Mouse (Mus musculus): ENCODE results near the gene Zfp318. TPM values are rescaled to one million over a fixed set of nuclear protein-coding genes. Genes with fewer than 3 reads are reported as not detected.

Zfp318 gene
- polyA plus RNA-seq (2015; fragmentation: Nextera tagmentation; extraction: Ambion mirVana), result 3.1 and 5.4 TPM in 2 replicates

GRCm38 (mm10) chr17:46383294-46384060, at the start of gene Zfp318:
Gene Zfp318 (plus strand): TSS chr17:46383731.
- Histone ChIP-seq H3K9me3 (replicated peaks; ENCODE audit: control insufficient read depth, low read length) (no peaks in the 10 kb centered on the region), H3K4me2 (ENCODE audit: low read depth, low read length) (peak within 1 kb of the TSS; percentile 85), H3K36me3 (ENCODE audit: control insufficient read depth, insufficient read depth) (peaks cover 8% of the 10 kb centered on the region), H3K27me3 (ENCODE audit: control insufficient read depth, insufficient read depth, low read length) (no peaks in the 10 kb centered on the region), H3K4me3 (ENCODE audit: low read length) (peak within 1 kb of the TSS; percentile 71), H3K4me1 (ENCODE audit: control insufficient read depth, insufficient read depth, low read length) (peaks cover 15% of the 10 kb centered on the region), H3K9ac (ENCODE audit: low read length) (peak within 1 kb of the TSS; percentile 89), H3K27ac (ENCODE audit: low read length) (peak within 1 kb of the TSS; percentile 90)
- peak; percentile 99 for ATAC-seq (replicated peaks; ENCODE audit: extremely low read depth, insufficient read depth, low FRiP score)
- under 1% methylated on average over 94 of the region's 105 CpGs for WGBS

- H3K4me2 ChIP-seq (ENCODE audit: low read depth, low read length), result no peak overlapping the region
- WGBS, result 22% methylated on average over 5 of the region's 5 CpGs
- H3K4me1 ChIP-seq (ENCODE audit: control insufficient read depth, insufficient read depth, low read length), result no peaks in the 10 kb centered on the region
- H3K4me3 ChIP-seq (ENCODE audit: low read length), result no peak overlapping the region
- H3K27me3 ChIP-seq (ENCODE audit: control insufficient read depth, insufficient read depth, low read length), result no peaks in the 10 kb centered on the region
- H3K27ac ChIP-seq (ENCODE audit: low read length), result no peak overlapping the region
- no peak for ATAC-seq (replicated peaks; ENCODE audit: extremely low read depth, insufficient read depth, low FRiP score)
- no peak overlapping the region for H3K9ac ChIP-seq (ENCODE audit: low read length)
- H3K9me3 ChIP-seq (replicated peaks; ENCODE audit: control insufficient read depth, low read length), result 0 out of 2 replicates have a peak, but pooled peaks cover 2% of the 10 kb centered on the region
- H3K36me3 ChIP-seq (ENCODE audit: control insufficient read depth, insufficient read depth), result no peaks in the 10 kb centered on the region
Observed at GRCm38 (mm10) chr17:46336475-46336874, 47.1 kb upstream of the Zfp318 start.

GRCm38 (mm10) chr17:46341208-46341607, 42.3 kb upstream of the Zfp318 start:
- WGBS, result 44% methylated on average over 7 of the region's 7 CpGs
- Histone ChIP-seq H3K9ac (ENCODE audit: low read length) (no peak overlapping the region), H3K27ac (ENCODE audit: low read length) (no peak overlapping the region), H3K9me3 (replicated peaks; ENCODE audit: control insufficient read depth, low read length) (peaks cover 13% of the 10 kb centered on the region), H3K4me2 (ENCODE audit: low read depth, low read length) (no peak overlapping the region), H3K36me3 (ENCODE audit: control insufficient read depth, insufficient read depth) (no peaks in the 10 kb centered on the region), H3K27me3 (ENCODE audit: control insufficient read depth, insufficient read depth, low read length) (no peaks in the 10 kb centered on the region), H3K4me1 (ENCODE audit: control insufficient read depth, insufficient read depth, low read length) (no peaks in the 10 kb centered on the region), H3K4me3 (ENCODE audit: low read length) (no peak overlapping the region)
- no peak for ATAC-seq (replicated peaks; ENCODE audit: extremely low read depth, insufficient read depth, low FRiP score)

- H3K9me3 ChIP-seq (replicated peaks; ENCODE audit: control insufficient read depth, low read length), result no peaks in the 10 kb centered on the region; the same call in 1 of the 2 replicates
- no peak for ATAC-seq (replicated peaks; ENCODE audit: extremely low read depth, insufficient read depth, low FRiP score)
- H3K9ac ChIP-seq (ENCODE audit: low read length), result no peak overlapping the region
- H3K36me3 ChIP-seq (ENCODE audit: control insufficient read depth, insufficient read depth), result no peaks in the 10 kb centered on the region
- no peaks in the 10 kb centered on the region for H3K27me3 ChIP-seq (ENCODE audit: control insufficient read depth, insufficient read depth, low read length)
- H3K4me3 ChIP-seq (ENCODE audit: low read length), result no peak overlapping the region
- no peak overlapping the region for H3K27ac ChIP-seq (ENCODE audit: low read length)
- H3K4me1 ChIP-seq (ENCODE audit: control insufficient read depth, insufficient read depth, low read length), result no peaks in the 10 kb centered on the region
- 68% methylated on average over 8 of the region's 8 CpGs for WGBS
- H3K4me2 ChIP-seq (ENCODE audit: low read depth, low read length), result no peak overlapping the region
Observed at GRCm38 (mm10) chr17:46351026-46351700, 32.4 kb upstream of the Zfp318 start.

GRCm38 (mm10) chr17:46371783-46372182, 11.7 kb upstream of the Zfp318 start:
- Histone ChIP-seq H3K36me3 (ENCODE audit: control insufficient read depth, insufficient read depth) (no peaks in the 10 kb centered on the region), H3K4me1 (ENCODE audit: control insufficient read depth, insufficient read depth, low read length) (no peaks in the 10 kb centered on the region), H3K9me3 (replicated peaks; ENCODE audit: control insufficient read depth, low read length) (no peaks in the 10 kb centered on the region), H3K27ac (ENCODE audit: low read length) (no peak overlapping the region), H3K4me2 (ENCODE audit: low read depth, low read length) (no peak overlapping the region), H3K4me3 (ENCODE audit: low read length) (no peak overlapping the region), H3K27me3 (ENCODE audit: control insufficient read depth, insufficient read depth, low read length) (no peaks in the 10 kb centered on the region), H3K9ac (ENCODE audit: low read length) (no peak overlapping the region)
- WGBS, result 67% methylated on average over 3 of the region's 3 CpGs
- no peak for ATAC-seq (replicated peaks; ENCODE audit: extremely low read depth, insufficient read depth, low FRiP score)

- H3K4me2 ChIP-seq (ENCODE audit: low read depth, low read length), result no peak overlapping the region
- no peak overlapping the region for H3K27ac ChIP-seq (ENCODE audit: low read length)
- 85% methylated on average over 3 of the region's 3 CpGs for WGBS
- peaks cover 4% of the 10 kb centered on the region; the same call in 1 of the 2 replicates for H3K4me1 ChIP-seq (ENCODE audit: control insufficient read depth, insufficient read depth, low read length)
- no peaks in the 10 kb centered on the region for H3K36me3 ChIP-seq (ENCODE audit: control insufficient read depth, insufficient read depth)
- ATAC-seq (replicated peaks; ENCODE audit: extremely low read depth, insufficient read depth, low FRiP score), result no peak
- no peaks in the 10 kb centered on the region for H3K9me3 ChIP-seq (replicated peaks; ENCODE audit: control insufficient read depth, low read length)
- no peak overlapping the region for H3K4me3 ChIP-seq (ENCODE audit: low read length)
- H3K9ac ChIP-seq (ENCODE audit: low read length), result no peak overlapping the region
- no peaks in the 10 kb centered on the region for H3K27me3 ChIP-seq (ENCODE audit: control insufficient read depth, insufficient read depth, low read length)
Observed at GRCm38 (mm10) chr17:46378564-46378963, 5.0 kb upstream of the Zfp318 start.

GRCm38 (mm10) chr17:46384061-46384801, 700 bp downstream of the Zfp318 start:
- peak overlapping the region; percentile 89 for H3K9ac ChIP-seq (ENCODE audit: low read length)
- H3K36me3 ChIP-seq (ENCODE audit: control insufficient read depth, insufficient read depth), result peaks cover 12% of the 10 kb centered on the region
- H3K4me3 ChIP-seq (ENCODE audit: low read length), result peak overlapping the region; percentile 71
- peak overlapping the region; percentile 90 for H3K27ac ChIP-seq (ENCODE audit: low read length)
- H3K9me3 ChIP-seq (replicated peaks; ENCODE audit: control insufficient read depth, low read length), result no peaks in the 10 kb centered on the region
- H3K4me2 ChIP-seq (ENCODE audit: low read depth, low read length), result peak overlapping the region; percentile 85
- under 1% methylated on average over 64 of the region's 70 CpGs for WGBS
- peak; percentile 8; the same call in 1 of the 2 replicates for ATAC-seq (replicated peaks; ENCODE audit: extremely low read depth, insufficient read depth, low FRiP score)
- H3K27me3 ChIP-seq (ENCODE audit: control insufficient read depth, insufficient read depth, low read length), result no peaks in the 10 kb centered on the region
- H3K4me1 ChIP-seq (ENCODE audit: control insufficient read depth, insufficient read depth, low read length), result peaks cover 15% of the 10 kb centered on the region

- Histone ChIP-seq H3K36me3 (ENCODE audit: control insufficient read depth, insufficient read depth) (peaks cover 14% of the 10 kb centered on the region), H3K27ac (ENCODE audit: low read length) (no peak overlapping the region), H3K4me1 (ENCODE audit: control insufficient read depth, insufficient read depth, low read length) (peaks cover 11% of the 10 kb centered on the region), H3K27me3 (ENCODE audit: control insufficient read depth, insufficient read depth, low read length) (no peaks in the 10 kb centered on the region), H3K9me3 (replicated peaks; ENCODE audit: control insufficient read depth, low read length) (no peaks in the 10 kb centered on the region), H3K9ac (ENCODE audit: low read length) (no peak overlapping the region), H3K4me2 (ENCODE audit: low read depth, low read length) (no peak overlapping the region), H3K4me3 (ENCODE audit: low read length) (no peak overlapping the region)
- 45% methylated on average over 3 of the region's 3 CpGs for WGBS
- no peak for ATAC-seq (replicated peaks; ENCODE audit: extremely low read depth, insufficient read depth, low FRiP score)
Observed at GRCm38 (mm10) chr17:46388200-46388599, 4.7 kb downstream of the Zfp318 start.

All from heart, embryonic 16.5 days (tissue).